Mouse (Mus musculus): ENCODE measurements around the gene Mmp11.

The Mmp11 gene

DNA sequence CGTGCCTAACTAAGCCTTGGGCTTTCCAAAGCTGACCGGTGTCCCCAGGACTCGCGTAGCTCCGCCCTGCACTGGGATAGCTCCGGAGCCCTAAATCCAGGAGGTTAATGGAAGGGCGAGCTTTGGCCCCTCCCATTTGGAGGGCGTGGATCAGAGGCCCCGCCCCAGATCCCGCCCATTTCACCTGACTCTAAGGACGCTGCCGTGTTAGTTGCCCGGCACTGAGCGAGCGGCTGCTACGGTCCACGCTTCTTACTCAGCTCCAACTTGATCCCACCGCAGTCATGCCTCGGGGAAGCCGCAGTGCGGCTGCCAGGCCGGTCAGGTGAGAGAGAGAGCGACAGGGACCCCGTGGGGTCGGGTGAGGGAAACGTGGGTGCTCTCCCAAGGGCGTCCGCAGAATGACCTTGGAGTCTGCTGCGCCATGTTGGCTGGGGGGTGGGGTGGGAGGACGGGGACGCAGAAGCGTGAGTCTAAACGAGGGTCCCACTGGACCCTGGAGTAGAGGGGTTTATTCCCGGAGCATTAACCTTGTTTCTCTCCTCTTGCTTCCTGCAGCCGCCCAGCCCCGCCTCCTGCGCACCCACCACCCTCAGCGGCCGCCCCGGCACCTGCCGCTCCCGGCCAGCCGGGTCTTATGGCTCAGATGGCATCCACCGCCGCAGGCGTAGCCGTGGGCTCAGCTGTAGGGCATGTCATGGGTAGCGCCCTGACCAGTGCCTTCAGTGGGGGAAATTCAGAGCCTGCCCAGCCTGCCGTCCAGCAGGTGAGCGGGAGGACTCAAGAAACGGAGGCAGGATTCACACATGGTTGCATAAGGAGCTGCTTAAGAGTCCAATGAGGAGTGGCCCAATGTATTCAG, at the start of gene Mmp11:
Mmp11 (minus strand) TSS at position 817 of the 862 bp plus-strand sequence.
- in situ Hi-C loops (cut with MseI, MboI): loop anchor here in 1 of 2 experiments (10.0 kb wide), 1 partner anchor 171 kb away; the partner anchor contains the start of gene Cabin1

DNA sequence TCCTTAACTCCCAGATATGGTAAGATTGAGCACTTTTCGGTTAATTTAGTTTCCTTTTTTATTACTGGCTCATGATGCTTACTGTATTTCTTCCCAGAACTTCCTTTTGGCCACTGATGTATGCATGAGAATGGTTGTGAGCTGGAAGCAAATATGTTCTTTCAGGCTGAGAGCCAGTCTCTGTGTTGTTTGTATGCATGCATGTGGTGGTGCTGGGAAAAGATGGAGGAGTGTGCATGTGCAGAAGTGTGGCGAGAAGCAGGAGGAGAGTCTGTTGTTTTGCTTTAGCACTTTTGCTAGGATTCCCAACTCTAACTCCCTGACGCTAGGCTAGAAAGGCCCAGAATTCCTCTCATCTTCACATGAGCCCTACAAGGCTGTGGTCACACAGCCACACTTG, 43.1 kb upstream of the Mmp11 start:
- in situ Hi-C loops (cut with MseI, MboI): no loop called here

DNA sequence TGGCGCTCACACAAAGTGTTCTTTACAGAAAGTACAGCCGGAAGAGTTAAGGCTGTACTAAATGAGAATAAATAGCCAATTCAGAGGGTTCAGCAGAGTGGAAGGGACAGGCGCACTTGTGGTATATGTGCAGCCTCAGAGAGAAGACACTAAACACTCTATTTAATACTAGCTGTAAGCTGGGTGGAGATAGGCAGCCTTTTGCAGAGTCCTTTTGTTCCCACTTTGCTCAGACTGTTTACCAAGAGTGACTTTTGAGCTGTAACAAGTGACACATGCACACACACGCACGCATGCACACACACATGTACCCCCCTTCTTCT, 42.5 kb upstream of the Mmp11 start:
- in situ Hi-C loops (cut with MseI, MboI): no loop called here

GRCm38 (mm10) chr10:75978119-75978834, 42.0 kb upstream of the Mmp11 start:
- in situ Hi-C loops (cut with MseI, MboI): no loop called here

GRCm38 (mm10) chr10:75975216-75975615, 38.9 kb upstream of the Mmp11 start:
- in situ Hi-C loops (cut with MseI, MboI): no loop called here

GRCm38 (mm10) chr10:75973846-75974245, 37.5 kb upstream of the Mmp11 start:
- in situ Hi-C loops (cut with MseI, MboI): no loop called here

DNA sequence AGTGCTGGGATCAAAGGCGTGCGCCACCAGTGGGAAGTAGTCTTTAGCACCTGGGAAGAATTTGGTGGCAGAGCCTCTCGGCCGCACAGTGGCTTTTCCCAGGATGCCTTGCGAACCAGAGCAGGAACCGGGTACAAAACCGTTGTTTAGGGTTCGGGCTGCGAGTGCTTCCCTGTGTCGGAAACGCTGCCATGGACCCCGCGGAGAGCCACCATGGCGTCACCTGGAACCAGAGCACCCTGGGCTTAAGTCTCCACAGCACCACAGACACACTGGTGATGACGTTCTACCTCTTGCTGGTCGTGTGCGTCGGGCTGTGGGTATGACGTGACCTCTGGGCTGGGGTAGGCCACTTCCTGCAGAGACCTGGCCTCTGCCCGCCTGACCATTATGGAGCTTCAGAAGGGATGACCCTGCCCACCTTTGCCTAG, 18.1 kb upstream of the Mmp11 start, which contains the start of gene Gm5134:
Gm5134 (plus strand) TSS at position 134 of the 431 bp plus-strand sequence.
- in situ Hi-C loops (cut with MseI, MboI): loop anchor here in 1 of 2 experiments (5.0 to 10.0 kb wide), 2 partner anchors 72 to 210 kb away; no protein-coding TSS in a partner anchor

DNA sequence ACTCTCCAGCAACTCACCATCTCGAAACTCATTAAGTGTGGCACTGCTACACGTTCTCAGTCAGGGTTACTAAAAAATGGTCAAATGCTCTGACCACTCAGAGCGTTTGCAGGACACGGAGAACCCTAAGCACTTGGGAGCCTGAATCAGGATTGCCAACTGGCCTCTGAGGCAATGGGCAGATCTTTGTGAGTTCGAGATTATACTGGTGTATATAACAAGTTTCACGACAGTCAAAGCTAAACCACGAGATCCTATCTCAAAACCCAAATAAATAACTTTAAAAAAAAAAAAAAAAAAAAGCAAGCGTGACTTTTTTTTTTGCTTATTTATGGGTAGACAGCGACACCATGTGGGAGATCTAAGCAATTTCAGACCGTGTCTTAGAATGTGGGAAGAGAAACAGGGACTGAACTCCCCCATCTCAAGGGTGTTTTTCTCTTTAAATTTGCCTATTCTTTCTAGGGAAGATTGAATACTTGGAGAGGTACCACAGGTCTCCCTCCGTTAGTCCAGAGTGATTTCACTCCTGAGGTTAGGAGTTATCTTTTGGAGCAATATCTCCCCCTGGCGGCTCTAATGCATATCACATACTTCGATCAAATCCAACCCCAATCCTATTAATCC, 15.2 kb upstream of the Mmp11 start:
- in situ Hi-C loops (cut with MseI, MboI): loop anchor here in 1 of 2 experiments (5.0 to 10.0 kb wide), 2 partner anchors 69 to 207 kb away; no protein-coding TSS in a partner anchor

GRCm38 (mm10) chr10:75950791-75951210, 14.5 kb upstream of the Mmp11 start:
- in situ Hi-C loops (cut with MseI, MboI): loop anchor here in 1 of 2 experiments (5.0 to 10.0 kb wide), 2 partner anchors 68 to 206 kb away; no protein-coding TSS in a partner anchor

GRCm38 (mm10) chr10:75949053-75950045, 13.1 kb upstream of the Mmp11 start:
- in situ Hi-C loops (cut with MseI, MboI): loop anchor here in 1 of 2 experiments (5.0 to 10.0 kb wide), 2 partner anchors 67 to 205 kb away; no protein-coding TSS in a partner anchor

DNA sequence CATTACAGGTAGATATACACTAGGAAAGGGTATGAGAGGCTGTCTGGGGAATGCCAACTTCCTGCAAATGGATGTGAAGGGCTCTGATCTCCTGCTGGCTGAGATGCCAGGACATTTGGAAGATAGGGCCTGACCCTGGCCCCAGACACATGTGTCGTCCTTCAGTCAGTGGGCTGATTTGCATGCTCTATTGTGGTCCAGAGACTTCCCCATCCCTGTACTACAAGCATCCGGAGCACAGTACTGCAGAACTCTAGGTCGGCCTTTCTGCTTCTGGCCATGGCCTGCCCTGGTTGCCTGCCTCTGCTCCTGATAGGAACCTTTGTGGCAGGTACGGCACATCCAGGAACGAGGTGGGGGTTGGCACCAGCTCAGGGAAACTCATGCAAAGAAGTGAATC, 11.8 kb upstream of the Mmp11 start:
- in situ Hi-C loops (cut with MseI, MboI): no loop called here

DNA sequence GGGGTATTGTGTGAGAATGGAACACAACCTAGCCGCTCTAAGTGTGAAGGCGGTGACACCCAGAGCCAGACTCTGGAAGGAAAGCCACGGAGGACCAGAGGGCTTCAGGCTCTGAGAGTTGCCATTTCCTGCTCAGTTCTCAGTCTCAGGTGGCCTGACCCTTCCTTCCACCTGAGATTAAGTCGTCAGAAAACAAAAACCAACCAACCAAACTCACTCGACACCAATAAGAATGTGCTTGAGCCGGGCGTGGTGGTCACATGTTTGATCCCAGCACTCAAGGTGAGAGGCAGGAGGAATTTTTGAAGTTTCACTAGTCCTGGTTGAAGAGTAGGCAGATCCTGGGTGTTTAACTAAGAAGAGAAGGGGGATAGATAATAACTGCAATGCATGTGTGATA, 9.6 kb upstream of the Mmp11 start:
- in situ Hi-C loops (cut with MseI, MboI): no loop called here

DNA sequence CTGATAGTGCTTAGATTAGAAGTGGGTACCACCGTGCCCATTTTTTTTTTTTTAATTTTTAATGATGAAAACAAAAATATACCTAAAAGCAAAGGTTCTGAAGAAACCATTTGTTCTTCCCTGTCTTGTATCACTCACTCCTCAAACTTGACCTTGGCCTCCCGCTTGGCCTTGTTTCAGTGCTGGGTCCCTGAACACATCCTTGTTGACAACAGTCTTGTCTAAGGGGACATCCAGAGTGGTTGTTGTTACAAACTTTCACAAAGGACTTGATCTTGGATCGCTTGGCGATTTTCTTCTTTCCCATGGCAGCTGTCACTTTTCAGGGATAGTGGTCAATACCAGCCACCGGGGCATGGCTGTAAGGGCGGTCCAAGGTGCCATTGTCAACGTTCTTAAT, 8.9 kb upstream of the Mmp11 start:
- in situ Hi-C loops (cut with MseI, MboI): no loop called here

DNA sequence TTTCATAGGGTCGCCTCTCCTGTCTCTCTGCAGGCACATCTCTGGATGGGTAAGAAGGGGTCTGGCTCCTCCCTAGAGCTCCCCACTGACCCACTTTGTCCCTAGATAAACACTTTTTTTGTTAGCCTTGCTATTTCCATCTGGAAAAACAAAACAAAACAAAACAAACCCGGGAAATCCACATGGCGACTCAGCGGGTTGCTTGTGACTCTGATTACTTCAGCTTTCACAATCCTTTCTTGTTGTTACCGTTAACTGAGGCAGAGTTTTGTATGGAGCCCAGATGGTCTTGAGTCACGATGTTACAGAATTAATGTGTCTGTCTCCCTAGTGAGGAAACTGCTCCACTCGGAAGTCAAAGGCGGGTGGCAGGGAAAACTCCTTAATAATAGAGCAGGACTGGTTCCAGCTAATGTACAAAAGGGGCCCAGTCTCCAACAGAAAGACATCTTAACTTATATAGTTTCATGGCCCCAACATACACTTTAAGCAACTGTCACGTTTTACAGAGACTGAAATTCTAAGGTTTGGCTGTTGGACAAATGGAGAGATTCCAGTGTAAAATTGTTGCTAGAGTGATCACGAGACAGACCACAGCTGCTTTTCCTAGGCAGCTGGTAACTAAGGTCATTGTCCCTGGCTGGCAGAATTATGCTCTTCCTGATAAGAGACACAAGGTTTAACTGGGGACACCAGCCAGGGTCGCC, 7.9 kb upstream of the Mmp11 start:
- in situ Hi-C loops (cut with MseI, MboI): no loop called here

GRCm38 (mm10) chr10:75942736-75943477, 6.6 kb upstream of the Mmp11 start, which contains the start of gene Vpreb3:
Gene Vpreb3 (plus strand): TSS chr10:75943057.
- in situ Hi-C loops (cut with MseI, MboI): no loop called here

DNA sequence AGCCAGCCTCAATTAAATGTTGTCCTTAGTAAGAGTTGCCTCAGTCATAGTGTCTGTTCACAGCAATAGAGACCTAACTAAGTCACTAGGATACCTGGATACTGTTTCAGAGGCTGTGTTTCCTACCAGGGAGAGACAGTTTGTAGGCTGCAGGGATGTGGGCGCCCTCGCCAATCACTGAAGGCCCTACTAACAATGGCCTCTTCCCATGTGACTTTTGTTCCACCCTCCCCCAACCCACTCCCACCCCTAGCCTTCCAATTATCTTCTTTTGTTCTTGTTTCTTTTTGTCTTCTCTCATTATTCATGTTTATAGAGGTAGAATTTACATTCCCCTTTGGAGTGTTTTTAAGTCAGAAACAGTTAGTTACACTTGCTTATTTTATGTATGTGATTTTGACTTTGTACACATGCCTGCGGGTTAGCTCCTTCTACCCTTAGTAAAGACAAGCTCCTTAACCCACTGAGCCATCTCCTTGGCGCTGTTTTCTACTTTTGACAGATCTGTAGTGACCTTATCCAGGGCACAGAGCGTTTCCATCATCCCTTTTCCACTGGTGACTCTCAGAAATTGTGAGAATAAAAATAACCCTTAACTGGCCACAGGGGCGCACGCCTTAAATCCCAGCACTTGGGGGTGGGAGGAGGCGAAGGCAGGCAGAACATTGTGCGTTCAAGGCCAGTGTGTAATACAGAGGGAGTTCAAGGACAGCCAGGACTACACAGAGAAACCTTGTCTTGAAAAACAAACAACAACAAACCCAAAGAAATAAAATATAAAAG, 4.9 kb upstream of the Mmp11 start:
- in situ Hi-C loops (cut with MseI, MboI): no loop called here

DNA sequence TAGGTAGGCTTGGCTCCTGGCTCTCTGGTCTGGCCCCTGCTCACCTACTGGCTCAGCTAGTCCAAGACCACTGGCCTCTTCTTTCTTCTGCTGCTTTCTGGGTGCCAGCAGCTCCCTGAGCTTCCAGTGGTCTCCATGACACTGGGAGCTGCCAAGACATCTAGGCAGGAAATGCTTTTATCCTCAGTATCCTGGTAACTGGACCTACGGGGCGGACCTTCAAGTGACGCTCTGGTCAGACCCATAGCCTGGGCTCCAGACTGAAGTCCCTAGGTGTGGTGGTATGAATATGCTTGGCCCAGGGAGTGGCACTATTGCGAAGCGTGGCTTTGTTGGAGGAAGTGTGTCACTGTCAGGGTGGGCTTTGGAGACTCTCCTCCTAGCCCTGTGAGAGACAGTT, 4.2 kb upstream of the Mmp11 start, which contains the start of gene Gm867:
Gm867 (minus strand) TSS at position 153 of the 400 bp plus-strand sequence.
- in situ Hi-C loops (cut with MseI, MboI): no loop called here

All from mouse trophoblast stem cell (cell line).